Mouse (Mus musculus) adrenal gland, postnatal 14 days (tissue): ENCODE results near the gene Kdm7a. TPM values are rescaled to one million over a fixed set of nuclear protein-coding genes. Genes with fewer than 3 reads are reported as not detected.

Experiments used
- total RNA-seq: library from RNA; stranded (reverse); gene quantifications from 2 replicates; pipeline ENCODE4 v1.2.3, GENCODE M21; 2021

Gene Kdm7a
- total RNA-seq, 1 experiment from 2014 or later = 17.0 TPM

Other genes starting within 250 kb of the Kdm7a start
- gene Parp12, start 88.4 kb downstream of the Kdm7a start, total RNA-seq = 15.6 and 16.0 TPM in 2 replicates
- gene Slc37a3, start 170.9 kb upstream of the Kdm7a start, total RNA-seq = 32.3 and 36.5 TPM in 2 replicates
- 0.48 and 1.4 TPM in 2 replicates for gene Rab19, start 174.4 kb upstream of the Kdm7a start, total RNA-seq
- 94.2 and 101 TPM in 2 replicates for gene Mkrn1, start 213.7 kb upstream of the Kdm7a start, total RNA-seq